Mouse (Mus musculus): ENCODE measurements at regions not wholly inside any gene's neighbourhood (a gene's known extent, or its start where the extent isn't known, plus 50 kb on each side); places are given as distances from the start of the nearest gene placed in this dataset.

GRCm38 (mm10) chr2:30721048-30721461, 82.4 kb downstream of the 1700001O22Rik start:
- TF ChIP-seq CTCF (IDR thresholded peaks at IDR 0.05; ENCODE audit: borderline replicate concordance, insufficient read depth, low read length), result no peak
- TF ChIP-seq POLR2A (IDR thresholded peaks at IDR 0.05; ENCODE audit: low read depth, low read length), result peak; percentile 62

Data from embryonic fibroblast, embryonic 13.5 days (primary cell).